Mouse (Mus musculus) urinary bladder, adult 2 months (tissue): ENCODE results near the gene Fsd1l. TPM values are rescaled to one million over a fixed set of nuclear protein-coding genes. Genes with fewer than 3 reads are reported as not detected.
"Not testable (repeated sequence)": the region's sequence is repeated elsewhere in the genome, so short reads cannot be mapped to it uniquely, and the experiment has no call there.

Experiments used
- DNase-seq: peaks from one replicate; pipeline ENCODE4 v3.0.0; 2022; ENCODE audit warnings: low spot score
- polyA plus RNA-seq: library from polyadenylated mRNA; depleted of rRNA; stranded (reverse); fragments of >200 nt; gene quantifications from 2 replicates; pipeline ENCODE4 v1.2.3, GENCODE M21; 2012

Gene Fsd1l
- polyA plus RNA-seq, 1 experiment = 5.1 TPM

DNA sequence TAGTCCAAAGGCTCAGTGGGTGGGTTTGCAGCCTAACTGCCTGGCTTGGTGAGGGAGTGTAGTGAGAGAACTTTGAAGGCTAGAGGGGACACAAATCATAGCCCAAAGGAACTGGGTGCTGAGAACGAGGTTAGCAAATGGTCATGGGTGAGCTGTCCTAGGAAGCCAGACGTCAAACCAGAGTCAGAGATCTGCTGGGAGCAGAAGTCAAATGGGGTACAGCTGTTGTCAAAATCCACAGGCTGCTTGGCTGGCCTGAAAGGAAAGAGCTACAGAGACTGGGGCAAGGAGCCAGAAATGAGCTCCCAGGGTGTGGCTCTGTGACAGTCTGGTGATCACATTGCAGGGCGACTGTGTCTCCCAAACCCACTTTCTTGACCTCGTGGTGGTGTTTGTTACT is 2.3 kb upstream of the Fsd1l start:
- no peak for DNase-seq

DNA sequence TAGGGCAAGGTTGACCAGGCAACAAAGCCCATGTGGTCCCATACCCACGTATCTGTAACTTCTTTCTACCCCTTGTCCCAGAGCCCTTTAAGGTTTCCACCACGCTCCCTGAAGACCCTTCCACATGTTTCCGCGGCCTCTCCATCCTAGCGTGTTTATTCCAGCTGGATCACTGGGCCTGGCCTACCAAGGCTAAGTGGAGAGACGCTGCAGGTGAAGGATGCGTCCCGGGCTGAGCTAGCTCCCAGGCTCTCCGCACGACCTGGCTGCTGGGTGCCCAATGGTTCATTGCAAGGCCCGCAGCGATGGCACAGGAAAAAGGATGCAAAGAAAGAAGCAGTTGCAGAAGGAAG is 332 bp upstream of the Fsd1l start:
- no peak for DNase-seq

DNA sequence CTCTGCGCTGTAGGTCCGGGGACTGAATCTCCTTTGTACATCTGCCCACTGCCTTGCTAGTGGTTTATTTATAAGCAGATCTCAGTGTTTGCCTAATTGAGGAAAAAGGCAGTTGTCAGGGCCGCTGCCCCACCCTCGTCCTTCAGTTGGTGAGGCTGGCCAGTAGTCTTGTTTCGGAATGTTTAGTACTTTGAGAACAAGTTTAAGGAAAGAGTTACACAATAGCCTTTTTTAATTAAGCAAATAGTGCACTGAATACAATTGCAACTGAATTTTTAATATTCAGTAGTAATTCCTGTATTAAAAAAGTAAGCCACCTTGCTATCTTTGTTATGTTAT is 709 bp downstream of the Fsd1l start:
- no peak for DNase-seq

DNA sequence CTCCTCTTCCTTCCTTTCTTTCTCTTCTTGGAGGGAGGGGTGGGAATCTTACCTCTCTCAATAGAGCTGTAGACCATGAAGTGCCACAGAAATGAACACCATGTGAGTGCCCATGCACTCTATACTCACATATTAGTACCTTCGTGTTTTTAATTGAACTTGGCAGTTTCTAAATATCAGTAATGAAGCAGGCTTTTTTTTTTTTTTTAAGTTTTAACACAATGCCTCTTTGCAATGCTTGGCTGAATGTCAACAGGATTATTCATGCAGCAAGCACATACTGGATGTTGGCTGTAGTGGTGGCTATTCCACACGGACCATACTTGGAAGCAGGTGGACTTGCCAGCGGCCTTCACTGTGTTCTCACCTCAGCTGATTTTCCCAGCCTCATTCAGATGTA is 4.1 kb downstream of the Fsd1l start:
- DNase-seq = no peak

DNA sequence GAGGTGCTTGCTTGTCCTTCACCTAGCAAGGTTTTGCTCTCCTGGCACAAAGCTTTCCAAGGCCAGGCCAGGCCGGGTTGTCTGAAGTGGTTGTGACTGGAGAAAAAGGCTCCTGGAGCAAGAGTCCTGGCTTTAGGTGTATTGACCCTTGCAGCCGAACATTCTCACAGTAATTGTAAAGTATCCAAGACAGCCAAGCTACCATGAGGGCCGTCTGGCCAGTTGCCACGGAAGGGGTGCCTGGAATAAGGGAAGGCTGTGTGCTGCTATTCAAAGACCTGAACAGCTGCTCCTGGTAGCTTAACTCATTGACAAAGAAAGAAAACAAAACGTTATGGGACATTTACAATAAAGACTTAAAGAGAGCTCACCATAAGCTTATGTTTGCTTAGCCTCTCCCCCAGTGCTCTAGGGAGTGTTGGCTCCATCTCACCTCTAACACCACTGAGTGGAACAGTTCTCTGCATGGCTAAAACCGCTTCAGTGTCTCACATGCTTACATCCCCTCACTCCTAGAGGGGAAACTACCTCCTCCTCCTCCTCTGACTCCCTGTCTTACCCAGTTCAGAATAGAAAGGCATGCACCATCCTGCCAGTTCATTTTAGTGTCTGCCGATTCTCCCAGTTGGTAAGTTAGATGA is 6.1 kb downstream of the Fsd1l start:
- no peak for DNase-seq

DNA sequence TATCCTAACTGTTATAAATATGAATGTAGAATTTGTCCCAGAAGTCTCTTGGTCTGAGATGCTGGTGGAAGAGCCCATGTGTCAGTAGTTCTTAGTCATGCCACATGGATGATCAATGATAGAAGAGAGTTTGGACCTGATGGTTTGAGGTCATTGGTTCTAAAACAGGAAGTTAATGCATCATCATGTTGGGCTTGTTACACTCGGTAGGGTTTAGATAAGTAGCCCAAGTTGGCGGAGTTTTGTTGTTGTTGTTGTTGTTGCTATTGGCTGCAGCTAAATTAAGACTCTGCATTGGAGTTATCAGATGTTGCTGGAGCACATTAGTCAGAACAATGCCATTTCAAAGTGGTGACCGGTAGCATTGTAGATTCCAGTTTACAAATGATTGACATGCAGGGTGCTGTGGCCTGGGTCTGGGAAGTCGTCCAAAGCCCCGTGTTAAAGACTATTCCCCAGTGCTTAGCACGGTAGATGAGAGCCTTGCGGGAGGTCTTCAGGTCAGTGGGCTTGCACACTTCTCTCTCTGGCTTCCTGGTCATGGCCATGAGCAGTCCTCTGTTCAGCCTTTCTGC is 7.4 kb downstream of the Fsd1l start:
- DNase-seq = no peak

DNA sequence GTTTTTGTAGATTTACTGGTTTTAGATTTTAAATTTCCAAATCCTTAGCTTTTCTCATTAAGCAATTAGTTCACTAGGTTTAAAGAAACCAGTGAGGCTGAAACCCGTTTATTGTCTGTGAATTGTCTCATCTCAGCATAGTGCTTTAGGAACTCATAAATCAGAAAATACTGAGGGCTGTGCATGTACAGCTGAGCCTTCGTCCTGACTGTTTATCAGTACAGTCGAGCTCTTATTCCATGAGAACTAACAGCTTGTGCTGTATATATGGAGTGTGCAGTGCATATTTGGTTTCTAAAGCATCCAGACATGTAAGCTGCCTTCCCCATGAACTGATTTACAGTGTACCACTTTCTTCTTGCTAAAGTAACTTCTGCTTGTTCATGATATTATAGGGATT is 26.8 kb downstream of the Fsd1l start:
- DNase-seq = no peak

DNA sequence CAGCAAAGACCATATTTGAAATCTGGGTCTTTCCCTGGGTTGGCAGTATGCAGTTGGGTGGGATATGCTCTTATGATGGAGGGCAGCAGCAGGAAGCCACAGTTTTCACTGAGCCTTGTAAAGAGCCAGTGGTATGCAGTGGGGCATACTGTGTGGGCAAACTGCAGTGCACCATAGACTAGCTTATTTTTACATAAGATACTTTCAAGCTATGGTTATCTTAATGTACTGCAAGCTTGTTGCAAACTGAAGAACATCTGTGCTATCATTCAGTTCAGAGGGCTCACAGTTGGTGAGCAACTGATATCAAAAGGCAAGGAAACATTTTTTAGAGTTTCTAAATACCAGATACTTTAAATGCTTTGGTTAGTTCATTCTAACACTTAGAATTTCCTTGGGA is 29.4 kb downstream of the Fsd1l start:
- no peak for DNase-seq

DNA sequence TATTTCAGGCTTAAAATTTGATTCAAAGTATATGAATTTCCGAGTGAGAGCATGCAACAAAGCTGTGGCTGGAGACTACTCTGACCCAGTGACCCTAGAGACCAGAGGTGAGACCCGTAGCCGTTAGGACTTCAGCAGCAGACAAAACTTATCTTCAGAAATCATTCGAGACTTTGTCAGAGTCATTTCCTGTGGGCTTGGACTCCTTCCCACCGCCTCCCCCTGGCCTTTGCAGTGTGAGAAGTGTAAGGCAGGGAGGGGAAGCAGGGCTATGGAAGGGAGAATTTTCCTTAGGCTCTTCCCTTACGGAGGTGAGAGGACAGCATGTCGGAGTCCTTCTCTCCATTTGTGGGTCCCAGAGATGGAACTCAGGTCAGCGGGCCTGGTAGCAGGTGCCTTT is 50.8 kb downstream of the Fsd1l start:
- no peak for DNase-seq

DNA sequence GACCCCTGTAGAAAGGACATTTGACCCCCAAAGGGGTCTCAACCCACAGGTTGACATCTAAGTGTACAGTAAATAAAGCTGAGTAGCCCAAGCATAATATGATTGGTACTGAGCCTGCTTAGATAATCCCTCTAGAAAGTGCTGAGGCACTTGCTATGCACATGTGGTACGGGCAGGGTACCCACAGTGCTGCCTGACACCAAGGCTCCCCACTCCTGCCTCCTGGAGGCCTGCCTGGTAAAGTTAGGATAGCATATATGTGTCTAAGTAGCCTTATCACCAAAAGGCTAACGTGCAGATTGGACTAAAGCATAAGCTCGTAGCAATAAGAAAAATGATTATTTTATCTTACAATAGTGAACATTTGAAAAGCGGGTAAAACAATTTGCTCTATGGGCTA is 57.7 kb downstream of the Fsd1l start:
- no peak for DNase-seq

DNA sequence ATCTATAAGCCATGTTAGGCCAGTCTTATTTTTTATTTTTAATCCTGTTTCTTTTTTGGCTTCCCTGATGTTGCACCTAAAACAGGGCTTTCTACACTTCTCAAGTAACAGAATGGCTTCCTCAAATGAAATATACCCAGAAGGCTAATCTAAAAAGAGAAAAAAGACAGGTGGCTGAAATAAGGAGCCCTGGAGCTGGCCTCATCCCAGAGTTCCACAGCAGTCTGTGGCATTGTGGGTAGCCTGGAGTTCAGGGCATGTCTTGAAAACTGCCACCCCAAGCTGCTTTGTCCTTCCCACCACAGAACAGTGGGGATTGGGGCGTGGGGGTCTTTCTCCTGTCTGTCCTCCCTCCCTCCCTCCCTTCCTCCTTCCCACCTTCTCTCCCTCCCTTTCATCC is 60.1 kb downstream of the Fsd1l start:
- DNase-seq = no peak

DNA sequence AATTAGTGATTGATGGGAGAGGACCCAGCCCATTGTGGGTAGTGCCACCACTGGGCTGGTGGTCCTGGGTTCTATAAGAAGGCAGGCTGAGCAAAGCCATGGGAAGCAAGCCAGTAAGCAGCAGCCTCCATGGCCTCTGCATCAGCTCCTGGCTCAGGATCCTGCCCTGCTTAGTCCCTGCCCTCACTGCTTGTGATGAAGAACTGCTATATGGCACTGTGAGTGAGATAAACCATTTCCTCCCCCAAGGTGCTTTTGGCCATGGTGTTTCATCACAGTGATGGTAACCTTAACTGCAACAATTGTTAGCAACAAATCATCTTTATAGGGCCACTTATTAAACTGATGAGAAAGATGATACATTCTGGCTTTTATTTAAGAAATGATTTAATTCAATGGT is 77.9 kb downstream of the Fsd1l start:
- DNase-seq = not testable (repeated sequence)

DNA sequence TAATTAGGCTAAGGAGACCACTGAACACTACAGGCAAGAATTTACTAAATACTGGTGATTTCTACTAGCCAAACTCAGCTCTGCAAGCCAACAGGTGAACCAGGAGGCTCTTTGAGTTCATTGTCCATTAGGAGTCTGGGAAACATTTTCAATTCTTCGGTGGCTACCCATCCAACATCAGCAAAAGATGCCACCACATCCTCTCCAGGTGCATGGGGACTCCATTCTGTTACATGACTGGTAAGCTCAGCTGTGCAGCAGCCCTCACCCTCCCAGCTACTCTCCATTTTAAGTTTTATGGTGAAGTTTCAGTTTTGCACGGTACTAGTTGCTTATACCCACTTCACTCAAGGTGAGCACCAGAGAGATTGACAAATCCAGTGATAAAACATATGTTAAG is 78.8 kb downstream of the Fsd1l start:
- DNase-seq = no peak

DNA sequence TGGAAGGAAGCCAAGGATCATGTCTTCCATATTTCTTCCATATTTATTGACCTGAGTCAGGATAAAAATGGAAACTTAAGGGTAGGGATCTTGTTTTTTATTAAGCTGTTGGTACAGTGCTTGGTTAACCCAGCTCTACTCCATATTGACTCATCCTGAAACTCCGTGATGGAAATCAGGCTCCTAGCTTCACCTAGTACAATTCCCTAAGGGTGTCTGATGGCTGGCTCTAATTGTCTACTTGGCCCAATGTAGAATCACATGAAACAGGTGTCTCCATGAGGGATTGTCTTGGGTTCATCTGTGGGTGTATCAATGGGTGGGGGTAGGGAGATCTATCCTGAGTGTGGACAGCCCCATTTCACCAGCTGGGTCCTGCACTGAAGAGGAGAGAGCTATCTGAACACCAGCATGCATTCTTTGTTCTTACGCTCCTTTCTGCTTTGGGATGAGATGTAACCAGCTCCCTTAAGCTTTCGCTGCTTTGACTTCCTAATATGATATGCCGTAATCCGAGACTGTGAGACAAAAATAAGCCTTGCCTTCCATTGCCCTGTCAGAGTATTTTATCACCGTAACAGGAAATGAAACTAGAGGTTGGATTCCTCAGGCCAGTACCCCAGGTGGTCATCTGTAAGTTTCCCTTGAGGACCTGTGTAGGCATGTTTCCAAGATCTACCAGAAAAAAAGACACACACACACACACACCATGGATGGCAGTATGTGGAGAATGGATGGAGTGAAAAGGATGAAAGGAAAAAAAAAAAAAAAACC is 79.5 kb downstream of the Fsd1l start:
- DNase-seq = no peak

DNA sequence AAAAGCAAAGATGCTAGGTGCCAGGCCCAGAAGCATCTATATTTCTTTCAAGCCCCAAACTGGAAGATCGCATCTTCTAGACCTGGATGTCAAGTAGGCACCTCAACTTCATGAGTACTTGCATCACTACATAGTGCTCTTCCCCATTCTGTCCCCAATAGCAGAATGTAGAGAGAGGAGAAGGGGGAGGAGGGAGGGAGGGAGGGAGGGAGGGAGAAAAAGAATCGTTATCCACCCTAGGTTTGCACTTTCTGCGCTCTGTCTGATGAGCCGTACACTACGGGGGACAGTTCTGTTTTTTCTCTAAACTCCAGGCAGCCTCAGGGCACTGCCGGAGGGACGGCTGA is 82.4 kb downstream of the Fsd1l start, which contains the start of gene Fktn:
TSS of gene Fktn (plus strand) at position 295 of the 347 bp plus-strand sequence.
- no peak for DNase-seq

DNA sequence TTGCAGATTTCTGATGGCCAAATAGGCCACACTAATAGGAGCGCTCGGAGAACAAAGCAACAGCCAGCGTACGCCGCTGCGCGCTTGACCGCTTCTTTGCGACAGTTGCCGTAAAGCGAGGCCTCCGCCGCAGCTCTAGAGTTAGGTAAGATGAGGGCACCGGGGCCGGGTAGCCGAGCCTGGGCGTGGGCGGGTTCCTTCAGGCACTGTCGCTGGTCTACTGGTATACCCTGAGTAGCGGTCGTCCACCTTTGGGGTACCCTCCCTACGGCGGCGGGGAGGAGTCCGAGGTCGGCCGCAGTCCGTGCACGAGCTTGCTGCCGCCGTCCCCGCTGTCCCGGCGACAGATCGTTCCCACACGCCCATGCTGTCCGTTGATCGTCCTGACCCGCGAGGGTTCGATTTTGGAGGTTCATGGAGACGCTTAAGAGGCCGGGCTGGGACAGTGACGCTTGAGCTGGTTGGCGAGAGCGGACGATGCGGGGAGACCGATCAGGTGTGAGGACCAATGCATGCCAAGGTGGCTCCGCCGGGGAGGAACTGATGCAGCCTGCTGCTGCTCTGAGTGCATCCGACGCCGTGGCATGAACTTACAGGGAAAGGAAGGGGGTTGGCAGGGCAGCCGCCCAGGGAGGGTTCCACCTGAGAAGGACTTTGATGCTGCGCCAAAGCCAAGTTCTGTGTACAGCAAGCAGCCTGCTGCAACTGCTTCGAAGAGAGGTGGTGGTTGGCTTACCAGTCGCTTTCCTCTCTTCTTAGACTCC is 83.0 kb downstream of the Fsd1l start:
- peak; percentile 72 for DNase-seq

DNA sequence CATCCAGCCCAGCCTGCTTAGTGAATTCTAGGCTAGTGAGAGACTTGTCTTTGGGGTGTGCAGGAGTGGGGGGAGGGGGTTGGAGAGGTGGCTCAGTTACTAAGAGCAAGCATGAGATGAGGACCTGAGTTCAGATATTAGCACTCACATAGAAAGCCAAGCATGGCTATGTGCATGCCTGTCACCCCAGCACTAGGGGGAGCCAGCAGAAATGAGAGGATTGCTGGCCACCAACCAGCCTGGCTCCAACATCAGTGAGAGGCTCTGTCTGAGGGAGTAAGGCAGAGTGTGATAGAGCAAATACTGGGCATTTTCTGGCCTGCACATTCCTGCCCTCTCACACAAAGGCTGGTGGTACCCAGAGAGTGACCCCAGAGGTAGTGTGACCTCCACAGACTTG is 84.7 kb downstream of the Fsd1l start:
- DNase-seq = no peak

DNA sequence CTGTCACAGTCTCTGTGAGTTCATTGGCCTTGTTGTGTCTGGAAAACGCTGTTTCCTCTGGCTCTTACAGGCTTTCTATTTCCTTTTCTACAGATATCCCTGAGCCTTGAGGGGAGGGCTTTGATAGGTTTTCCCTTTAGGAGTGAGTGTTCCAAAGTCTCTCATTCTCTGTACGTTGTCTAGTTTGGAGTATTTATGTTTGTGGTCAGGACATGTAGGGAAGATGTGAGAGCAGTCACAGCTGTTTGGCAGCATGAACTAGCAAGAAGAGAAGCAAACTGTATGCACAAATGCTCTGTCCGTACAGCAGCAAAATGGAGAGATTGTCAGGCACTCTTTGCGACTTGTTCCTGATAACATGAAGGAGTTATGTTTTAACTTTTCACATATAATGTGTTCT is 86.3 kb downstream of the Fsd1l start:
- no peak for DNase-seq

DNA sequence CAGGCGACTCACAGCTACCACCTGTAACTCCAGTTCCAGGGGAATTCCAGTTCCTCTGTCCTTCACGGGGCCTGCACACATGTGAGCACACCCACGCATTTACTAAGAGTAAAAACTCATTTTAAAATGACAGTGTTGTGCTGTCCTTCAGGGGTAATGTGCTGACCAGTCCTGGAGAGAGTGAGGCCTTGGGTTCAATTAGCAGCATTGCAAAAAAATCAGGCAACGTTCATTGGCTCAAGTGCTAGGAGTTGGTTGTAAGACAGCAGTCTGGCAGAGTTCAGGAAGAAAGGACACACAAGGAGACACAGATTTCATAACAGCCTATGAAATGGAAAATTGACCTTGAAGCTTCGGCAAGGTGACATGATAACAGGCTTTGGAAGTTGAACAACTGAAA is 87.0 kb downstream of the Fsd1l start:
- no peak for DNase-seq

DNA sequence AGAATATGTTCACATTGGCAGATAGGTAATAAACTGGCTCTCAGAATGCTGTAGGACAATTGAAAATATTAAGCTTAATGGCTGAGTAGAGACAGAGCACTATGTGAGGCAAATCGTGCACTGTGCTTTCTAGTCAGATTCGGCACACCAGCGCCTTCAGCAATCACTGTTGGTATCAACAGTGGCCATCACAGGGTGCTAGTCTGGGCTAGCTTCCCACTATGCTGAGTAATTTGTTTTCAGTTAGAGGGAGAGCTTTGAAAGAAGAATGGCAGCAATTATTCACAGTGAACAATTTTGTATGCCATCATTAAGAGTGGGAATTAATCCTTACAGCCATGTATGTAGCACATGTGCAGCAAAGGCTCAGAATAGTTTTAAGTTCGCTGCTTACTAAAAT is 91.2 kb downstream of the Fsd1l start:
- no peak for DNase-seq

DNA sequence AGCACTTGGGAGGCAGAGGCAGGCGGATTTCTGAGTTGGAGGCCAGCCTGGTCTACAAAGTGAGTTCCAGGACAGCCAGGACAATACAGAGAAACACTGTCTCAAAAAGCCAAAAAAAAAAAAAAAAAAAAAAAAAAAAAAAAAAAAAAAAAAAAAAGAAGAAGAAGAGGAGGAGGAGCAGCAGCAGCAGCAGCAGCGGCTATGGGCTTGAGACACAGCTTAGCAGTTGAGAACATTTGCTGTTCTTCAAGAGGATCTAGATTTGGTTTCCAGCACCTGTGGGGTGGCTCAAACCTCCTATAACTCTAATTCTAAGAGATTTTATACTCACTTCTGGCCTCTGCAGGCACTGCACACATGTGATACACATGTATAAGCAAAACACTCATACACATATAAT is 94.8 kb downstream of the Fsd1l start:
- not testable (repeated sequence) for DNase-seq

DNA sequence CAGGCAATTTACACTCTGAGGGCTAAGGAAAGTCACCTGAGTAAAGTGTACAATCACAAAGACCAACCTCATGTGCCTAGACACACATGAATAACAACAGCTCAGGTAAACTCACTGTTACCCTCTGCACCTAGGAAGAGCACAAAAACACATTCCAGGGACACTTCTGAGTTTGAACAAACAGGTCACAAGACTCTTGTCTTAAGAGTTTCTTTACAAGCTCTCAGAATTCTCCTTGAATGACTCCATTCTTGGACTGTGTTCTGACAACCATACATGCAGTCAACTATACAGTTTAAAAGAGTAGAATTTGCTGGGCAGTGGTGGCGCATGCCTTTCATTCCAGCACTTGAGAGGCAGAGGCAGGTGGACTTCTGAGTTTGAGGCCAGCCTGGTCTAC is 96.8 kb downstream of the Fsd1l start:
- DNase-seq = no peak
